Mouse (Mus musculus) fibroblast of lung, adult 2 months (primary cell): ENCODE measurements at regions not wholly inside any gene's neighbourhood (a gene's known extent, or its start where the extent isn't known, plus 50 kb on each side); places are given as distances from the start of the nearest gene placed in this dataset.

ENCODE experiments used
- DNase-seq: peaks from one replicate; pipeline ENCODE4 v3.0.0-alpha.2; 2011; ENCODE audit warnings: low read depth

- DNase-seq, result peak; percentile 76
Measured at GRCm38 (mm10) chr11:45789886-45790285, 62.0 kb upstream of the Clint1 start.

- no peak for DNase-seq
Measured at GRCm38 (mm10) chr11:45790504-45790903, 61.3 kb upstream of the Clint1 start.

- no peak for DNase-seq
Measured at GRCm38 (mm10) chr11:45791696-45792095, 60.2 kb upstream of the Clint1 start.

GRCm38 (mm10) chr11:45794361-45794981 lies 57.4 kb upstream of the Clint1 start:
- no peak for DNase-seq

GRCm38 (mm10) chr11:45795322-45795721 lies 56.5 kb upstream of the Clint1 start:
- DNase-seq, result no peak

- peak; percentile 34 for DNase-seq
Measured at GRCm38 (mm10) chr11:45795731-45796130, 56.1 kb upstream of the Clint1 start.

- no peak for DNase-seq
Measured at GRCm38 (mm10) chr11:45799732-45800386, 52.0 kb upstream of the Clint1 start.
